Mouse (Mus musculus) heart, embryonic 13.5 days (tissue): ENCODE results near the gene Mtmr2. TPM values are rescaled to one million over a fixed set of nuclear protein-coding genes. Genes with fewer than 3 reads are reported as not detected.
A peak's percentile ranks its signal among the peaks of the same experiment; 100 is the strongest.
"Not testable (repeated sequence)": the region's sequence is repeated elsewhere in the genome, so short reads cannot be mapped to it uniquely, and the experiment has no call there.

ENCODE experiments used
- ATAC-seq: fragments of 200-750 bp; cut with Nextera tagmentation; 2 replicates; pipeline ENCODE4 v1.8.0; 2017; ENCODE audit warnings: moderate TSS enrichment; ENCODE audit not compliant: insufficient number of reproducible peaks, low FRiP score, low TSS enrichment; ENCODE audit errors: extremely low read depth
- H3K27ac ChIP-seq: fragments of 300-500 bp; sonication (generic); replicated peaks from 2 replicates; pipeline ENCODE4 v1.5.1; 2015; ENCODE audit warnings: moderate library complexity, mild to moderate bottlenecking, inconsistent platforms
- H3K27me3 ChIP-seq: fragments of 300-500 bp; sonication (generic); replicated peaks from 2 replicates; pipeline ENCODE4 v1.6.1; 2015; ENCODE audit warnings: mild to moderate bottlenecking, inconsistent platforms
- H3K36me3 ChIP-seq: fragments of 300-500 bp; sonication (generic); 2 replicates; pipeline ENCODE4 v1.6.1; 2015; ENCODE audit warnings: mild to moderate bottlenecking, inconsistent platforms
- H3K4me1 ChIP-seq: fragments of 300-500 bp; sonication (generic); 2 replicates; pipeline ENCODE4 v1.6.1; 2015; ENCODE audit warnings: inconsistent platforms
- H3K4me2 ChIP-seq: fragments of 300-500 bp; sonication (generic); 2 replicates; pipeline ENCODE4 v1.6.1; 2015; ENCODE audit warnings: inconsistent platforms, mild to moderate bottlenecking, moderate library complexity
- H3K4me3 ChIP-seq: fragments of 300-500 bp; sonication (generic); 2 replicates; pipeline ENCODE4 v1.5.1; 2015; ENCODE audit warnings: moderate library complexity, mild to moderate bottlenecking, inconsistent platforms
- H3K9ac ChIP-seq: fragments of 300-500 bp; sonication (generic); 2 replicates; pipeline ENCODE4 v1.6.1; 2015; ENCODE audit warnings: inconsistent platforms, mild to moderate bottlenecking, moderate library complexity
- H3K9me3 ChIP-seq: fragments of 300-500 bp; sonication (generic); 2 replicates; pipeline ENCODE4 v1.6.1; 2016; ENCODE audit warnings: inconsistent platforms
- WGBS: fragments of 180-500 bp; shearing (Covaris S2); methylation state at CpG from one replicate; pipeline ENCODE4 v1.1.7; 2015; ENCODE audit warnings: mixed read lengths; 5-methylcytosine and 5-hydroxymethylcytosine counted together
- polyA plus RNA-seq: library from polyadenylated mRNA; unstranded; fragments of >200 nt; fragmentation: Nextera tagmentation; extraction: Ambion mirVana; gene quantifications from 2 replicates; pipeline ENCODE4 v1.2.1, GENCODE M21; 2015

The Mtmr2 gene
- polyA plus RNA-seq = 46.8 and 47.3 TPM in 2 replicates

GRCm38 (mm10) chr9:13748404-13748797, at the start of gene Mtmr2:
TSS of gene Mtmr2 (plus strand) at chr9:13748410.
- WGBS = 42% methylated on average over 2 of the region's 2 CpGs
- Histone ChIP-seq H3K27me3 (no peaks in the 10 kb centered on the region), H3K4me2 (peak within 1 kb of the TSS; percentile 68), H3K4me1 (peaks cover 23% of the 10 kb centered on the region), H3K9ac (peak within 1 kb of the TSS; percentile 97), H3K9me3 (0 out of 2 replicates have a peak, but pooled peaks cover under 1% of the 10 kb centered on the region), H3K27ac (peak within 1 kb of the TSS; percentile 95), H3K4me3 (peak within 1 kb of the TSS; percentile 85), H3K36me3 (no peaks in the 10 kb centered on the region)
- no peak for ATAC-seq

GRCm38 (mm10) chr9:13699061-13699780, 49.0 kb upstream of the Mtmr2 start:
- no peak overlapping the region for H3K4me2 ChIP-seq
- 69% methylated on average over 14 of the region's 14 CpGs for WGBS
- no peaks in the 10 kb centered on the region for H3K9me3 ChIP-seq
- ATAC-seq = no peak
- H3K4me1 ChIP-seq = peaks cover 45% of the 10 kb centered on the region
- no peak overlapping the region for H3K27ac ChIP-seq
- no peaks in the 10 kb centered on the region for H3K27me3 ChIP-seq
- H3K9ac ChIP-seq = no peak overlapping the region
- peaks cover 13% of the 10 kb centered on the region for H3K36me3 ChIP-seq
- no peak overlapping the region for H3K4me3 ChIP-seq

- H3K27ac ChIP-seq = no peak overlapping the region
- no peaks in the 10 kb centered on the region for H3K9me3 ChIP-seq
- no peak overlapping the region for H3K9ac ChIP-seq
- H3K4me2 ChIP-seq = no peak overlapping the region
- ATAC-seq = no peak
- WGBS = 78% methylated on average over 5 of the region's 5 CpGs
- H3K4me3 ChIP-seq = no peak overlapping the region
- H3K27me3 ChIP-seq = no peaks in the 10 kb centered on the region
- peaks cover 17% of the 10 kb centered on the region for H3K36me3 ChIP-seq
- peaks cover 45% of the 10 kb centered on the region for H3K4me1 ChIP-seq
Observed at GRCm38 (mm10) chr9:13699781-13700116, 48.5 kb upstream of the Mtmr2 start.

- Histone ChIP-seq H3K4me3 (no peak overlapping the region), H3K9ac (no peak overlapping the region), H3K36me3 (peaks cover 36% of the 10 kb centered on the region), H3K9me3 (no peaks in the 10 kb centered on the region), H3K4me2 (no peak overlapping the region), H3K27ac (no peak overlapping the region), H3K27me3 (no peaks in the 10 kb centered on the region), H3K4me1 (peaks cover 35% of the 10 kb centered on the region)
- 80% methylated on average over 12 of the region's 12 CpGs for WGBS
- no peak for ATAC-seq
Observed at GRCm38 (mm10) chr9:13701773-13702172, 46.4 kb upstream of the Mtmr2 start.

GRCm38 (mm10) chr9:13703100-13703499, 45.1 kb upstream of the Mtmr2 start:
- ATAC-seq = peak; percentile 76; the same call in 1 of the 2 replicates
- WGBS = 39% methylated on average over 2 of the region's 2 CpGs

GRCm38 (mm10) chr9:13704917-13705316, 43.3 kb upstream of the Mtmr2 start:
- Histone ChIP-seq H3K27me3 (no peaks in the 10 kb centered on the region), H3K4me2 (no peak overlapping the region), H3K27ac (no peak overlapping the region), H3K9ac (no peak overlapping the region), H3K9me3 (no peaks in the 10 kb centered on the region), H3K4me3 (no peak overlapping the region), H3K4me1 (peaks cover 41% of the 10 kb centered on the region), H3K36me3 (peaks cover 45% of the 10 kb centered on the region)
- 71% methylated on average over 4 of the region's 4 CpGs for WGBS
- ATAC-seq = no peak

More at GRCm38 (mm10) chr9:13703100-13703499, 45.1 kb upstream of the Mtmr2 start:
- no peak overlapping the region for H3K4me3 ChIP-seq
- peaks cover 43% of the 10 kb centered on the region for H3K36me3 ChIP-seq
- no peaks in the 10 kb centered on the region for H3K9me3 ChIP-seq
- peak overlapping the region; percentile 25; the same call in 1 of the 2 replicates for H3K9ac ChIP-seq
- 0 out of 2 replicates have a peak overlapping the region, but pooled peaks have one; percentile 16 for H3K4me2 ChIP-seq
- H3K27me3 ChIP-seq = no peaks in the 10 kb centered on the region
- H3K4me1 ChIP-seq = peaks cover 41% of the 10 kb centered on the region
- H3K27ac ChIP-seq = peak overlapping the region; percentile 86

- H3K27ac ChIP-seq = no peak overlapping the region
- no peak overlapping the region for H3K4me3 ChIP-seq
- no peak overlapping the region for H3K9ac ChIP-seq
- peaks cover 33% of the 10 kb centered on the region for H3K4me1 ChIP-seq
- H3K4me2 ChIP-seq = no peak overlapping the region
- peaks cover 44% of the 10 kb centered on the region for H3K36me3 ChIP-seq
- H3K9me3 ChIP-seq = no peaks in the 10 kb centered on the region
- H3K27me3 ChIP-seq = no peaks in the 10 kb centered on the region
- 26% methylated on average over 3 of the region's 3 CpGs for WGBS
- no peak for ATAC-seq
Observed at GRCm38 (mm10) chr9:13707066-13707555, 41.1 kb upstream of the Mtmr2 start.

- no peak for ATAC-seq
- Histone ChIP-seq H3K4me1 (peaks cover 11% of the 10 kb centered on the region), H3K27ac (no peak overlapping the region), H3K36me3 (peaks cover 31% of the 10 kb centered on the region), H3K9ac (no peak overlapping the region), H3K9me3 (no peaks in the 10 kb centered on the region), H3K27me3 (no peaks in the 10 kb centered on the region), H3K4me3 (no peak overlapping the region), H3K4me2 (no peak overlapping the region)
- 81% methylated on average over 5 of the region's 5 CpGs for WGBS
Observed at GRCm38 (mm10) chr9:13709436-13709835, 38.8 kb upstream of the Mtmr2 start.

- 64% methylated on average over 2 of the region's 2 CpGs for WGBS
- not testable (repeated sequence) for H3K9me3 ChIP-seq, H3K27ac ChIP-seq, ATAC-seq, H3K4me3 ChIP-seq, H3K27me3 ChIP-seq, H3K36me3 ChIP-seq, H3K9ac ChIP-seq
- Histone ChIP-seq H3K4me2 (peak overlapping the region; percentile 61), H3K4me1 (peaks cover 10% of the 10 kb centered on the region)
Observed at GRCm38 (mm10) chr9:13715891-13716290, 32.3 kb upstream of the Mtmr2 start.

- no peak overlapping the region for H3K4me3 ChIP-seq
- H3K27ac ChIP-seq = no peak overlapping the region
- no peak overlapping the region for H3K9ac ChIP-seq
- H3K4me1 ChIP-seq = peaks cover 10% of the 10 kb centered on the region
- 19% methylated on average over 8 of the region's 8 CpGs for WGBS
- no peak for ATAC-seq
- H3K4me2 ChIP-seq = peak overlapping the region; percentile 61
- H3K9me3 ChIP-seq = peaks cover 4% of the 10 kb centered on the region; the same call in 1 of the 2 replicates
- no peaks in the 10 kb centered on the region for H3K36me3 ChIP-seq
- H3K27me3 ChIP-seq = no peaks in the 10 kb centered on the region
Observed at GRCm38 (mm10) chr9:13716316-13717099, 31.7 kb upstream of the Mtmr2 start.
